Mouse (Mus musculus): ENCODE results near the gene Ano2. TPM values are rescaled to one million over a fixed set of nuclear protein-coding genes. Genes with fewer than 3 reads are reported as not detected.

The Ano2 gene
- polyA plus RNA-seq (2012; rRNA removed), result 0.15 and 0.23 TPM in 2 replicates

GRCm38 (mm10) chr6:125690057-125690703, at the start of gene Ano2:
Gene Ano2 (plus strand): TSS chr6:125690419.

Other genes starting within 250 kb of the Ano2 start
- gene Cd9, start 195.6 kb upstream of the Ano2 start, polyA plus RNA-seq (2012; rRNA removed), result 135 and 192 TPM in 2 replicates
- 61.8 and 68.9 TPM in 2 replicates for gene Vwf, start 143.6 kb upstream of the Ano2 start, polyA plus RNA-seq (2012; rRNA removed)